Mouse (Mus musculus): ENCODE results near the gene Synpo2. TPM values are rescaled to one million over a fixed set of nuclear protein-coding genes. Genes with fewer than 3 reads are reported as not detected.

Synpo2 gene
- polyA plus RNA-seq, 1 experiment from 2014 or later, result 2.2 TPM

GRCm38 (mm10) chr3:123166450-123166849 lies 69.5 kb downstream of the Synpo2 start:
- Histone ChIP-seq H3K4me3 (ENCODE audit: low read depth, low read length) (no peak overlapping the region), H3K4me2 (replicated peaks; ENCODE audit: low read depth, low read length) (no peak overlapping the region), H3K4me1 (ENCODE audit: insufficient read depth, low read depth, low read length) (no peaks in the 10 kb centered on the region), H3K27ac (ENCODE audit: low read length) (no peak overlapping the region), H3K9me3 (ENCODE audit: low read length) (no peaks in the 10 kb centered on the region), H3K36me3 (ENCODE audit: insufficient read depth, low read length) (no peaks in the 10 kb centered on the region), H3K9ac (replicated peaks; ENCODE audit: low read depth) (no peak overlapping the region), H3K27me3 (replicated peaks; ENCODE audit: insufficient read depth, low read length) (no peaks in the 10 kb centered on the region)
- DNase-seq (ENCODE audit: low spot score) (no peak), ATAC-seq (no peak)
- 54% methylated on average over 5 of the region's 5 CpGs for WGBS
- no peak for TF ChIP-seq EP300 (IDR thresholded peaks at IDR 0.05)
- no peak for TF ChIP-seq CTCF (IDR thresholded peaks at IDR 0.05)

- DNase-seq (ENCODE audit: low spot score) (no peak), ATAC-seq (no peak)
- Histone ChIP-seq H3K9me3 (ENCODE audit: low read length) (no peaks in the 10 kb centered on the region), H3K27ac (ENCODE audit: low read length) (no peak overlapping the region), H3K4me1 (ENCODE audit: insufficient read depth, low read depth, low read length) (no peaks in the 10 kb centered on the region), H3K4me2 (replicated peaks; ENCODE audit: low read depth, low read length) (no peak overlapping the region), H3K9ac (replicated peaks; ENCODE audit: low read depth) (no peak overlapping the region), H3K36me3 (ENCODE audit: insufficient read depth, low read length) (no peaks in the 10 kb centered on the region), H3K4me3 (ENCODE audit: low read depth, low read length) (no peak overlapping the region), H3K27me3 (replicated peaks; ENCODE audit: insufficient read depth, low read length) (no peaks in the 10 kb centered on the region)
- 55% methylated on average over 1 of the region's 1 CpGs for WGBS
- TF ChIP-seq CTCF (IDR thresholded peaks at IDR 0.05), result no peak
- TF ChIP-seq EP300 (IDR thresholded peaks at IDR 0.05), result no peak
These were observed 71.8 kb downstream of the Synpo2 start for GRCm38 (mm10) chr3:123164183-123164582.

- no peak for DNase-seq (ENCODE audit: low spot score)
- no peak overlapping the region for H3K4me2 ChIP-seq (replicated peaks; ENCODE audit: low read depth, low read length)
- no peak for ATAC-seq
- no peak overlapping the region for H3K27ac ChIP-seq (ENCODE audit: low read length)
- no peaks in the 10 kb centered on the region for H3K36me3 ChIP-seq (ENCODE audit: insufficient read depth, low read length)
- no peak for TF ChIP-seq EP300 (IDR thresholded peaks at IDR 0.05)
- TF ChIP-seq CTCF (IDR thresholded peaks at IDR 0.05), result no peak
- 57% methylated on average over 4 of the region's 4 CpGs for WGBS
- H3K27me3 ChIP-seq (replicated peaks; ENCODE audit: insufficient read depth, low read length), result no peaks in the 10 kb centered on the region
- no peak overlapping the region for H3K9ac ChIP-seq (replicated peaks; ENCODE audit: low read depth)
- H3K4me3 ChIP-seq (ENCODE audit: low read depth, low read length), result no peak overlapping the region
- H3K4me1 ChIP-seq (ENCODE audit: insufficient read depth, low read depth, low read length), result no peaks in the 10 kb centered on the region
- no peaks in the 10 kb centered on the region for H3K9me3 ChIP-seq (ENCODE audit: low read length)
These were observed 72.8 kb downstream of the Synpo2 start for GRCm38 (mm10) chr3:123163192-123163523.

- Histone ChIP-seq H3K27ac (ENCODE audit: low read length) (no peak overlapping the region), H3K36me3 (ENCODE audit: insufficient read depth, low read length) (no peaks in the 10 kb centered on the region), H3K9ac (replicated peaks; ENCODE audit: low read depth) (no peak overlapping the region), H3K4me2 (replicated peaks; ENCODE audit: low read depth, low read length) (no peak overlapping the region), H3K4me1 (ENCODE audit: insufficient read depth, low read depth, low read length) (no peaks in the 10 kb centered on the region), H3K27me3 (replicated peaks; ENCODE audit: insufficient read depth, low read length) (no peaks in the 10 kb centered on the region), H3K9me3 (ENCODE audit: low read length) (no peaks in the 10 kb centered on the region), H3K4me3 (ENCODE audit: low read depth, low read length) (no peak overlapping the region)
- DNase-seq (ENCODE audit: low spot score) (no peak), ATAC-seq (no peak)
- WGBS, result 46% methylated on average over 6 of the region's 6 CpGs
- no peak for TF ChIP-seq EP300 (IDR thresholded peaks at IDR 0.05)
- no peak for TF ChIP-seq CTCF (IDR thresholded peaks at IDR 0.05)
These were observed 73.4 kb downstream of the Synpo2 start for GRCm38 (mm10) chr3:123162289-123163191.

GRCm38 (mm10) chr3:123160792-123161191 lies 75.2 kb downstream of the Synpo2 start:
- Histone ChIP-seq H3K9me3 (ENCODE audit: low read length) (no peaks in the 10 kb centered on the region), H3K4me3 (ENCODE audit: low read depth, low read length) (no peak overlapping the region), H3K9ac (replicated peaks; ENCODE audit: low read depth) (no peak overlapping the region), H3K27ac (ENCODE audit: low read length) (no peak overlapping the region), H3K4me1 (ENCODE audit: insufficient read depth, low read depth, low read length) (no peaks in the 10 kb centered on the region), H3K36me3 (ENCODE audit: insufficient read depth, low read length) (no peaks in the 10 kb centered on the region), H3K27me3 (replicated peaks; ENCODE audit: insufficient read depth, low read length) (no peaks in the 10 kb centered on the region), H3K4me2 (replicated peaks; ENCODE audit: low read depth, low read length) (no peak overlapping the region)
- peak; percentile 85 for TF ChIP-seq CTCF (IDR thresholded peaks at IDR 0.05)
- no peak for TF ChIP-seq EP300 (IDR thresholded peaks at IDR 0.05)
- ATAC-seq (no peak), DNase-seq (ENCODE audit: low spot score) (peak; percentile 58)
- WGBS, result 14% methylated on average over 4 of the region's 4 CpGs

- H3K27ac ChIP-seq (ENCODE audit: low read length), result no peak overlapping the region
- H3K9ac ChIP-seq (replicated peaks; ENCODE audit: low read depth), result no peak overlapping the region
- no peak overlapping the region for H3K4me2 ChIP-seq (replicated peaks; ENCODE audit: low read depth, low read length)
- H3K36me3 ChIP-seq (ENCODE audit: insufficient read depth, low read length), result no peaks in the 10 kb centered on the region
- DNase-seq (ENCODE audit: low spot score), result peak; percentile 89
- no peak overlapping the region for H3K4me3 ChIP-seq (ENCODE audit: low read depth, low read length)
- 30% methylated on average over 9 of the region's 9 CpGs for WGBS
- peak; percentile 70 for ATAC-seq
- TF ChIP-seq CTCF (IDR thresholded peaks at IDR 0.05) (peak; percentile 90), EP300 (IDR thresholded peaks at IDR 0.05) (no peak)
- H3K4me1 ChIP-seq (ENCODE audit: insufficient read depth, low read depth, low read length), result no peaks in the 10 kb centered on the region
- H3K9me3 ChIP-seq (ENCODE audit: low read length), result no peaks in the 10 kb centered on the region
- H3K27me3 ChIP-seq (replicated peaks; ENCODE audit: insufficient read depth, low read length), result no peaks in the 10 kb centered on the region
These were observed 76.7 kb downstream of the Synpo2 start for GRCm38 (mm10) chr3:123159139-123159824.

All from lung, postnatal 0 days (tissue).